Mouse (Mus musculus) midbrain, embryonic 10.5 days (tissue): ENCODE results near the gene Pfas. TPM values are rescaled to one million over a fixed set of nuclear protein-coding genes. Genes with fewer than 3 reads are reported as not detected.
"Not testable (repeated sequence)": the region's sequence is repeated elsewhere in the genome, so short reads cannot be mapped to it uniquely, and the experiment has no call there.

Source experiments
- DNase-seq: peaks from one replicate; pipeline ENCODE4 v3.0.0-alpha.2; 2017; ENCODE audit warnings: low spot score
- H3K27ac ChIP-seq: fragments of 300-500 bp; sonication (generic); replicated peaks from 2 replicates; pipeline ENCODE4 v1.5.1; 2016; ENCODE audit warnings: mild to moderate bottlenecking
- H3K27me3 ChIP-seq: fragments of 300-500 bp; sonication (generic); 2 replicates; pipeline ENCODE4 v1.6.1; 2016; ENCODE audit warnings: low read depth, mild to moderate bottlenecking; ENCODE audit not compliant: poor library complexity, severe bottlenecking
- H3K36me3 ChIP-seq: fragments of 300-500 bp; sonication (generic); 2 replicates; pipeline ENCODE4 v1.6.1; 2016; ENCODE audit warnings: mild to moderate bottlenecking, moderate library complexity
- H3K4me1 ChIP-seq: fragments of 300-500 bp; sonication (generic); 2 replicates; pipeline ENCODE4 v1.6.1; 2016
- H3K4me3 ChIP-seq: fragments of 300-500 bp; sonication (generic); 2 replicates; pipeline ENCODE4 v1.5.1; 2016; ENCODE audit warnings: mild to moderate bottlenecking, moderate library complexity
- H3K9me3 ChIP-seq: fragments of 300-500 bp; sonication (generic); replicated peaks from 2 replicates; pipeline ENCODE4 v1.6.1; 2016; ENCODE audit warnings: mild to moderate bottlenecking
- WGBS: fragments of 180-500 bp; shearing (Covaris S2); methylation state at CpG from one replicate; pipeline ENCODE4 v1.1.7; 2016; 5-methylcytosine and 5-hydroxymethylcytosine counted together
- polyA plus RNA-seq: library from polyadenylated mRNA; unstranded; fragments of >200 nt; fragmentation: Nextera tagmentation; extraction: Ambion mirVana; gene quantifications from 2 replicates; pipeline ENCODE4 v1.2.1, GENCODE M21; 2016

Pfas gene
- polyA plus RNA-seq, 1 experiment from 2014 or later: 59.2 TPM

- WGBS: 90% methylated on average over 15 of the region's 15 CpGs
- peaks cover 27% of the 10 kb centered on the region for H3K4me1 ChIP-seq
- no peak for DNase-seq
- H3K4me3 ChIP-seq: peak overlapping the region; percentile 66; the same call in 1 of the 2 replicates
- no peak overlapping the region for H3K27ac ChIP-seq
- peaks cover 8% of the 10 kb centered on the region; the same call in 1 of the 2 replicates for H3K36me3 ChIP-seq
- no peaks in the 10 kb centered on the region for H3K27me3 ChIP-seq
- no peaks in the 10 kb centered on the region for H3K9me3 ChIP-seq
These were observed 2.4 kb upstream of the Pfas start for GRCm38 (mm10) chr11:69010400-69011323.

DNA sequence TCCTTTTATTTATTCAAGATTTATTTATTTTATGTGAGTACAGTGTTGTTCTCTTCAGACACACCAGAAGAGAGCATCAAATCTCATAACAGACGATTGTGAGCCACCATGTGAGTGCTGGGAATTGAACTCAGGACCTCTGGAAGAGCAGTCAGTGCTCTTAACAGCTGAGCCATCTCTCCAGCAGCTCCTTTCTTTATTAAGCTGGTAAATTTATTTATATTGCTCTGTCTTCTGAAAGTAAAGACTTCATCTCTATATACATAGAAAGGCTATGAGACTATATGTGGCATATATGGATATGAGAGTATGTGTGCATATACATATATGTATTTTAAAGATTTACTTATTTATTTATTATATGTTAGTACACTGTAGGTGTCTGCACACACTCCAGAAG is 1.2 kb upstream of the Pfas start:
- DNase-seq: no peak

DNA sequence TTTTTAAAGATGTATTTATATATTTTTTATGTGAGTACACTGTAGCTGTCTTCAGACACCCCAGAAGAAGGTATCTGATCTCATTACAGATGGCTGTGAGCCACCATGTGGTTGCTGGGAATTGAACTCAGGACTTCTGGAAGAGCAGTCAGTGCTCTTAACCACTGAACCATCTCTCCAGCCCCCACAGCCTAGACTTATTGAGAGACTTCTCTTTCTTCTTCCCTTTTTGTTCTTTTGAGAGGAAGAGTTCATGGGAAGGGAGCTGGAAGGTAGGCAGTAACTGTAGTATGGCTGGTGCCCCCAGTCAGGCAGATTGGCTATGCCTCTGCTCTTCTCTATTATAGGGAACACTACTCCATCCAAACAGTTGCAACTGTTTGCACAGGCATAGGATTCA is 1.7 kb downstream of the Pfas start:
- H3K27ac ChIP-seq, H3K4me3 ChIP-seq, DNase-seq: not testable (repeated sequence)

More for the DNA sequence above, 1.2 kb upstream of the Pfas start:
- no peaks in the 10 kb centered on the region for H3K27me3 ChIP-seq
- peaks cover 18% of the 10 kb centered on the region for H3K36me3 ChIP-seq
- H3K9me3 ChIP-seq: no peaks in the 10 kb centered on the region
- H3K27ac ChIP-seq: no peak overlapping the region
- peaks cover 22% of the 10 kb centered on the region for H3K4me1 ChIP-seq
- H3K4me3 ChIP-seq: no peak overlapping the region
- WGBS: 91% methylated on average over 1 of the region's 1 CpGs

DNA sequence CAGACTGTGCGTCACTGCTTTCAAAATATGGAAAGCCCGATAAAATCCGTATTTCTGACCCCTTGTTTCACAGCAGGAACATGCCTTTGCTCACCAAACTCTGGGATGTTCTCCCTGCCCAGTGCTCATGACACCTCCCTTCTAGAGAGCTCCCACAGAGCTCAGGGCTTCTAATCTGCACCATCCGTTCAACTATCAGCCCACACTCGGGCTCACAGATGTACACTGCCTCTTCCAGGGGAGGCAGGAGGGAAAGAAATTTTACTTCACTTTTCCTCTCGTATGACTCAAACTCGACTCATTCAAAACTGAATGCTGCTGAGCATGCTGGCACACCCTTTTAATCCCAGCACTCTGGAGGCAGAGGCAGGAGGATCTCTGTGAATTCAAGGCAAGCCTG is 3.1 kb downstream of the Pfas start:
- Histone ChIP-seq H3K9me3 (no peaks in the 10 kb centered on the region), H3K36me3 (peaks cover 57% of the 10 kb centered on the region), H3K4me1 (peaks cover 12% of the 10 kb centered on the region), H3K27me3 (no peaks in the 10 kb centered on the region), H3K27ac (no peak overlapping the region), H3K4me3 (no peak overlapping the region)
- WGBS: 94% methylated on average over 7 of the region's 7 CpGs
- no peak for DNase-seq

More for the DNA sequence above, 1.7 kb downstream of the Pfas start:
- peaks cover 43% of the 10 kb centered on the region for H3K36me3 ChIP-seq
- H3K4me1 ChIP-seq: peaks cover 15% of the 10 kb centered on the region
- not testable (repeated sequence) for H3K27me3 ChIP-seq, H3K9me3 ChIP-seq

DNA sequence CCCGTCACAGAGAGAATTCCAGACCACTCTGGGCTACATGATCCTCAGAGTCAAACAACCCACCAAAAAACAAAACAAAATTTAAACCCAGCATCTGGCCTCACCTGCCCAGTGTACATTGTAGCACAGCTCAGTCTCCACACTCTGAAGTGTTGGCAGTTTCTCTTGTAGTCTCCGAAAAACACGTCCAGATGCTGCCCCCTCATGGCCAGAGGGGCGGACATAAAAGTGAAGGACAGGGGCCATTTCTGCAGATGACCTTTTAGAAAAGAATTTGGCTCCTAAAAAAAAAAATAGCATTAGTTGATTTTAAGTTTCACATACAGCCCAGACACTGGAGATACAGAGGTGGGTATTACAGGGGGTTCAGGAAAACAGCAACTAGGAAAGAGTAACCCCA is 4.7 kb downstream of the Pfas start:
- peaks cover 73% of the 10 kb centered on the region for H3K36me3 ChIP-seq
- WGBS: 66% methylated on average over 4 of the region's 4 CpGs
- H3K9me3 ChIP-seq: no peaks in the 10 kb centered on the region
- H3K4me1 ChIP-seq: peaks cover 12% of the 10 kb centered on the region
- no peaks in the 10 kb centered on the region for H3K27me3 ChIP-seq
- H3K4me3 ChIP-seq: no peak overlapping the region
- no peak for DNase-seq
- no peak overlapping the region for H3K27ac ChIP-seq

- not testable (repeated sequence) for H3K27ac ChIP-seq, H3K9me3 ChIP-seq, H3K27me3 ChIP-seq, DNase-seq, H3K4me3 ChIP-seq
- 94% methylated on average over 4 of the region's 4 CpGs for WGBS
- H3K36me3 ChIP-seq: peaks cover 81% of the 10 kb centered on the region
- peaks cover 11% of the 10 kb centered on the region for H3K4me1 ChIP-seq
These were observed 5.5 kb downstream of the Pfas start for GRCm38 (mm10) chr11:69002782-69003181.

- 93% methylated on average over 4 of the region's 4 CpGs for WGBS
- Histone ChIP-seq H3K4me1 (no peaks in the 10 kb centered on the region), H3K4me3 (no peak overlapping the region), H3K9me3 (no peaks in the 10 kb centered on the region), H3K27me3 (no peaks in the 10 kb centered on the region), H3K36me3 (peaks cover 100% of the 10 kb centered on the region), H3K27ac (no peak overlapping the region)
- DNase-seq: no peak
These were observed 11.2 kb downstream of the Pfas start for GRCm38 (mm10) chr11:68997080-68997479.

DNA sequence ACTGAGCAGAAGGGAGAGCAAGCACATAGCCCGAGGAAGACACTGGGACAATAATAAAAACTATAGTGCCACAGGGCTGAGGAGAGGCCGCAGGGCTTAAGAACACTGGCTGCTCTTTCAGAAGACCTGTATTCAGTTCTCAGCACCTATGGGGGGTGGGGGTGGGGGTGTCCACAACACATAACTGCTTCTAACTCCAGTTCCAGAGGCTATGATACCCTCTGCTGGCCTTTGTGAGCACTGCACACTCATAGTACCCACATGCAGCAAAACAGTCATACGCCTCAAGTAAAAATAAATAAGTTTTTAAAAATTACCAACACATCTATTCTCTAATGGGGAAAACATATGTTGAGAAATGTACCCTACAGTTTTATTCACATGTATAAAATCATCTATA is 13.9 kb downstream of the Pfas start:
- 95% methylated on average over 3 of the region's 3 CpGs for WGBS
- H3K27ac ChIP-seq: no peak overlapping the region

GRCm38 (mm10) chr11:68993122-68993521 is 15.1 kb downstream of the Pfas start:
- Histone ChIP-seq H3K27ac (no peak overlapping the region), H3K4me3 (no peak overlapping the region), H3K4me1 (no peaks in the 10 kb centered on the region), H3K36me3 (peaks cover 99% of the 10 kb centered on the region), H3K27me3 (no peaks in the 10 kb centered on the region), H3K9me3 (no peaks in the 10 kb centered on the region)
- WGBS: 91% methylated on average over 7 of the region's 7 CpGs
- DNase-seq: no peak

More for the DNA sequence above, 13.9 kb downstream of the Pfas start:
- H3K36me3 ChIP-seq: peaks cover 100% of the 10 kb centered on the region
- no peaks in the 10 kb centered on the region for H3K9me3 ChIP-seq
- no peak overlapping the region for H3K4me3 ChIP-seq
- H3K27me3 ChIP-seq: no peaks in the 10 kb centered on the region
- no peak for DNase-seq
- no peaks in the 10 kb centered on the region for H3K4me1 ChIP-seq

- no peaks in the 10 kb centered on the region for H3K27me3 ChIP-seq
- no peaks in the 10 kb centered on the region for H3K9me3 ChIP-seq
- WGBS: 93% methylated on average over 17 of the region's 17 CpGs
These were observed 19.9 kb downstream of the Pfas start for GRCm38 (mm10) chr11:68988341-68988740.

GRCm38 (mm10) chr11:68987365-68987882 is 20.8 kb downstream of the Pfas start:
- H3K4me3 ChIP-seq: no peak overlapping the region
- no peak for DNase-seq
- H3K9me3 ChIP-seq: no peaks in the 10 kb centered on the region
- WGBS: 93% methylated on average over 11 of the region's 11 CpGs
- H3K27ac ChIP-seq: no peak overlapping the region
- H3K27me3 ChIP-seq: no peaks in the 10 kb centered on the region
- H3K36me3 ChIP-seq: peaks cover 70% of the 10 kb centered on the region
- H3K4me1 ChIP-seq: no peaks in the 10 kb centered on the region

More at GRCm38 (mm10) chr11:68988341-68988740, 19.9 kb downstream of the Pfas start:
- Histone ChIP-seq H3K4me1 (no peaks in the 10 kb centered on the region), H3K4me3 (no peak overlapping the region), H3K36me3 (peaks cover 79% of the 10 kb centered on the region), H3K27ac (no peak overlapping the region)
- DNase-seq: no peak

DNA sequence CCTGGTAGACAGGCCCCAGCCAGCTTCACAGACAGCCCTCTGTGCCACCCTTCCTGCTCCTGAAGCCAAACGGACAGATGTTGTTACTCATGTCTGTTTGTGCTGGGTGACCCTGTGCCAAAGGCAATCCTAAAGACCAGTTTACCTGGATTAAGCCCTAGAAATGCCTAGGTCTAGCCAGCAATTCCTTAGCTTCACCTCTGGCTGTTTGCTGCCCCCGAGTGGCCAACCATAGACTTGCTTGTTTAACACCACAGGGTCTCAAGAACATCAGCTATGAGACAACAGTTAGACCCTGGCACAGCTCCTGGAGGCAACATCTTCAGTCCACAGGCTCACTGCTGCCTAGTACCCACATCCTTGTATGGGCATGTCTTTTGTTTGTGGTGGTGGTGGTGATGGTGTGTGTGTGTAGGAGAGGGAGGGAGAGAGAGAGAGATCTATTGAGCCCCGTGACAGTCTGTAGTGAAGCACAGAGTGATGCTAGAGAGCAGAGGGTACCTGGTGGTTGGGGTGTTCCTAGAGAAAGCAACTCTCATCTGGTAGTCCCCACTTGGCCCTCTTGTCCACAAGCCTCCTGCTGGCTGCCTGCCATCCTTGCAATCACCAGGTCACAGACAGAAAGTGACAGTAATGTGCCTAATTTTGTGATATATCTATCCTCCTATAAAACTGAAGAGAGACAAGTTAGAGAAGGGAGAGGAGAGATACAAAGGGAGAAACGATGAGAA is 25.5 kb downstream of the Pfas start:
- Histone ChIP-seq H3K9me3 (no peaks in the 10 kb centered on the region), H3K27ac (no peak overlapping the region), H3K36me3 (peaks cover 25% of the 10 kb centered on the region), H3K4me3 (no peak overlapping the region), H3K27me3 (no peaks in the 10 kb centered on the region), H3K4me1 (no peaks in the 10 kb centered on the region)
- DNase-seq: peak; percentile 74
- 27% methylated on average over 4 of the region's 4 CpGs for whole genome bisulfite sequencing

GRCm38 (mm10) chr11:68980919-68981318 is 27.3 kb downstream of the Pfas start:
- no peak for DNase-seq
- 72% methylated on average over 3 of the region's 3 CpGs for WGBS
- peaks cover 6% of the 10 kb centered on the region for H3K36me3 ChIP-seq
- no peaks in the 10 kb centered on the region for H3K27me3 ChIP-seq
- no peak overlapping the region for H3K4me3 ChIP-seq
- no peak overlapping the region for H3K27ac ChIP-seq
- H3K4me1 ChIP-seq: no peaks in the 10 kb centered on the region
- H3K9me3 ChIP-seq: no peaks in the 10 kb centered on the region
